Mouse (Mus musculus): ENCODE measurements at regions not wholly inside any gene's neighbourhood (a gene's known extent, or its start where the extent isn't known, plus 50 kb on each side); places are given as distances from the start of the nearest gene placed in this dataset.

DNA sequence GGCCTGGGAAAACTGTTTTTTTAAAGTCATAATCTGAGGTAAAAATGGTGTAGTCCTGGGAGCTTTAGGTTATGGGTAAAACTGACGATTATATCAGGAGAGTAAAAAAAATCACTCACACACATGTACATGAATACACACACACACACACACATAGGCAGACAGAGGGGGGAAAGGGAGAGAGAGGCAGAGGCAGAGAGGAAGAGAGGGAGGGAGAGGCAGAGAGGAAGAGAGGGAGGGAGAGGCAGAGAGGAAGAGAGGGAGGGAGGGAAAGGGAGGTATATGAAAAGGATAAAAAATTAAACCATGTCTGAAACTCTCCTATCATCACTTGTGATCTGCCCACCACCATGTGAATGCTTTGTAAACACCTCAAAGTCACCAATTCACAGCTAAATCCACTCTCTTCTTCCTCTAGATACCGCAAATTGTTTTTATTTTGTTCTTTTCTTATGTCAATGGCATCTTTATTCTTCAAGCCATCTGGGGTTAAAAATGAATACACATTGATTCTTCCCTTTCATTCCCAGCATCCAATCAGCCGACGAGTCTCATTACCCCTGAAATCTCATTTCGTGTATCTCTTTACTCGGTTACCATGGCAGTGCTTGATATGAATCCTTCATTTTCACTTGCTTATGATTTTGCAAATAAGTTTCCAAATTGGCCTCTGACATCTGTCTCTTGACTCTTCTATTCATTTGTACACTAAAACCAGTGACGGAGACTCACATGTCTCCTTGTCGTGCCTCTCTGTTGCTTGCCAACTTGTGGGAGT lies 209.5 kb upstream of the Krr1 start:
- TF ChIP-seq CTCF (IDR thresholded peaks at IDR 0.05; ENCODE audit: low read depth), result no peak

GRCm38 (mm10) chr10:111767011-111767720 lies 205.3 kb upstream of the Krr1 start:
- H3K9me3 ChIP-seq (ENCODE audit: control insufficient read depth), result no peaks in the 10 kb centered on the region
- no peaks in the 10 kb centered on the region for H3K4me1 ChIP-seq (replicated peaks; ENCODE audit: control insufficient read depth, insufficient read depth, low read length)
- H3K4me3 ChIP-seq (ENCODE audit: low read depth, low read length), result no peak overlapping the region
- H3K4me2 ChIP-seq (replicated peaks; ENCODE audit: low read depth), result no peak overlapping the region
- no peaks in the 10 kb centered on the region for H3K36me3 ChIP-seq (ENCODE audit: control insufficient read depth, insufficient read depth)
- no peaks in the 10 kb centered on the region for H3K27me3 ChIP-seq (replicated peaks; ENCODE audit: control insufficient read depth, insufficient read depth, low read length)
- no peak overlapping the region for H3K27ac ChIP-seq (ENCODE audit: low read depth, low read length)
- WGBS, result 79% methylated on average over 7 of the region's 7 CpGs
- TF ChIP-seq CTCF (IDR thresholded peaks at IDR 0.05; ENCODE audit: low read depth), result no peak
- no peak overlapping the region for H3K9ac ChIP-seq (ENCODE audit: low read depth, low read length)
- ATAC-seq, result no peak

More for the DNA sequence above, 209.5 kb upstream of the Krr1 start:
- Histone ChIP-seq H3K36me3 (ENCODE audit: control insufficient read depth, insufficient read depth) (no peaks in the 10 kb centered on the region), H3K9me3 (ENCODE audit: control insufficient read depth) (no peaks in the 10 kb centered on the region), H3K4me3 (ENCODE audit: low read depth, low read length) (no peak overlapping the region), H3K27ac (ENCODE audit: low read depth, low read length) (no peak overlapping the region), H3K27me3 (replicated peaks; ENCODE audit: control insufficient read depth, insufficient read depth, low read length) (no peaks in the 10 kb centered on the region), H3K4me1 (replicated peaks; ENCODE audit: control insufficient read depth, insufficient read depth, low read length) (no peaks in the 10 kb centered on the region), H3K9ac (ENCODE audit: low read depth, low read length) (no peak overlapping the region), H3K4me2 (replicated peaks; ENCODE audit: low read depth) (no peak overlapping the region)
- 88% methylated on average over 8 of the region's 8 CpGs for WGBS
- no peak for ATAC-seq

DNA sequence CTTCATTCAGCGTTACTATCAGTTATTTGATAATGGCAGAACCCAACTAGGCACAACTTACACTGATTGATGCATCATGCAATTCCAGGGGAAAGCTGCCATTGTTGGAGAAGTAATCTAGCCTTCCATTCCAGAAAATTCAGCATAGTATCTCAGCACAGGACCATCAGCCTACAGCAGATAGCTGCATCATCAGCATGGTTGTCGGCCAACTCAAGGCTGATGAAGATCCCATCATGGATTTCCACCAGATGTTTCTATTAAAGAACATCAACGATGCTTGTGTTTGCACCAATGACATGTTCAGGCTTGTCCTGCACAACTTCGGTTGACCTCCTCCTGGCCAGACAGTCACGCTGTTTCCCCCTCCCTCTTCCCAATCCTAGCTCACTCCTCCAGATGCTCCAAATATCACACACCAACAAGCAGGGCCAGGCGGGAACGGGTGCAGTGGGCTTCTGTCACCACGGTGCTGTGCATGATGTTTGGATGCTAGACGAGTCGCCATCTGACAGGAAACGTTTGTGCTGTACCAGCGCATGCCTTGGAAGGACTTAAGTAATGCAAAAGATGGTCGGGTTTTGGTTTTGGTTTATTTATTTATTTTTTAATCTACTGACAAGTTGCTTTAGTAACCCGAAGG lies 204.5 kb upstream of the Krr1 start:
- WGBS, result 78% methylated on average over 14 of the region's 14 CpGs
- Histone ChIP-seq H3K4me1 (replicated peaks; ENCODE audit: control insufficient read depth, insufficient read depth, low read length) (no peaks in the 10 kb centered on the region), H3K36me3 (ENCODE audit: control insufficient read depth, insufficient read depth) (no peaks in the 10 kb centered on the region), H3K4me3 (ENCODE audit: low read depth, low read length) (no peak overlapping the region), H3K9me3 (ENCODE audit: control insufficient read depth) (no peaks in the 10 kb centered on the region), H3K27ac (ENCODE audit: low read depth, low read length) (no peak overlapping the region), H3K9ac (ENCODE audit: low read depth, low read length) (no peak overlapping the region), H3K4me2 (replicated peaks; ENCODE audit: low read depth) (no peak overlapping the region), H3K27me3 (replicated peaks; ENCODE audit: control insufficient read depth, insufficient read depth, low read length) (no peaks in the 10 kb centered on the region)
- TF ChIP-seq CTCF (IDR thresholded peaks at IDR 0.05; ENCODE audit: low read depth), result no peak
- no peak for ATAC-seq

- Histone ChIP-seq H3K27me3 (replicated peaks; ENCODE audit: control insufficient read depth, insufficient read depth, low read length) (no peaks in the 10 kb centered on the region), H3K4me2 (replicated peaks; ENCODE audit: low read depth) (no peak overlapping the region), H3K9me3 (ENCODE audit: control insufficient read depth) (no peaks in the 10 kb centered on the region), H3K27ac (ENCODE audit: low read depth, low read length) (no peak overlapping the region), H3K9ac (ENCODE audit: low read depth, low read length) (no peak overlapping the region), H3K4me3 (ENCODE audit: low read depth, low read length) (no peak overlapping the region), H3K4me1 (replicated peaks; ENCODE audit: control insufficient read depth, insufficient read depth, low read length) (no peaks in the 10 kb centered on the region), H3K36me3 (ENCODE audit: control insufficient read depth, insufficient read depth) (no peaks in the 10 kb centered on the region)
- WGBS, result 64% methylated on average over 9 of the region's 9 CpGs
- ATAC-seq, result no peak
- TF ChIP-seq CTCF (IDR thresholded peaks at IDR 0.05; ENCODE audit: low read depth), result no peak
These were observed 202.9 kb upstream of the Krr1 start for GRCm38 (mm10) chr10:111769486-111770002.

GRCm38 (mm10) chr10:111770027-111770426 lies 202.4 kb upstream of the Krr1 start:
- H3K27me3 ChIP-seq (replicated peaks; ENCODE audit: control insufficient read depth, insufficient read depth, low read length), result no peaks in the 10 kb centered on the region
- TF ChIP-seq CTCF (IDR thresholded peaks at IDR 0.05; ENCODE audit: low read depth), result no peak
- ATAC-seq, result peak; percentile 45; the same call in 1 of the 2 replicates
- no peak overlapping the region for H3K9ac ChIP-seq (ENCODE audit: low read depth, low read length)
- 48% methylated on average over 2 of the region's 2 CpGs for WGBS
- H3K4me3 ChIP-seq (ENCODE audit: low read depth, low read length), result no peak overlapping the region
- no peaks in the 10 kb centered on the region for H3K4me1 ChIP-seq (replicated peaks; ENCODE audit: control insufficient read depth, insufficient read depth, low read length)
- no peak overlapping the region for H3K4me2 ChIP-seq (replicated peaks; ENCODE audit: low read depth)
- H3K36me3 ChIP-seq (ENCODE audit: control insufficient read depth, insufficient read depth), result no peaks in the 10 kb centered on the region
- no peak overlapping the region for H3K27ac ChIP-seq (ENCODE audit: low read depth, low read length)
- no peaks in the 10 kb centered on the region for H3K9me3 ChIP-seq (ENCODE audit: control insufficient read depth)

GRCm38 (mm10) chr10:111771010-111771409 lies 201.5 kb upstream of the Krr1 start:
- Histone ChIP-seq H3K9ac (ENCODE audit: low read depth, low read length) (no peak overlapping the region), H3K4me1 (replicated peaks; ENCODE audit: control insufficient read depth, insufficient read depth, low read length) (no peaks in the 10 kb centered on the region), H3K27me3 (replicated peaks; ENCODE audit: control insufficient read depth, insufficient read depth, low read length) (no peaks in the 10 kb centered on the region), H3K4me3 (ENCODE audit: low read depth, low read length) (no peak overlapping the region), H3K4me2 (replicated peaks; ENCODE audit: low read depth) (no peak overlapping the region), H3K9me3 (ENCODE audit: control insufficient read depth) (no peaks in the 10 kb centered on the region), H3K36me3 (ENCODE audit: control insufficient read depth, insufficient read depth) (no peaks in the 10 kb centered on the region), H3K27ac (ENCODE audit: low read depth, low read length) (no peak overlapping the region)
- 72% methylated on average over 4 of the region's 4 CpGs for WGBS
- ATAC-seq, result no peak
- no peak for TF ChIP-seq CTCF (IDR thresholded peaks at IDR 0.05; ENCODE audit: low read depth)
